Comparison of ENCODE assay signal across 11 mouse cellular contexts in the genomic region with DNA sequence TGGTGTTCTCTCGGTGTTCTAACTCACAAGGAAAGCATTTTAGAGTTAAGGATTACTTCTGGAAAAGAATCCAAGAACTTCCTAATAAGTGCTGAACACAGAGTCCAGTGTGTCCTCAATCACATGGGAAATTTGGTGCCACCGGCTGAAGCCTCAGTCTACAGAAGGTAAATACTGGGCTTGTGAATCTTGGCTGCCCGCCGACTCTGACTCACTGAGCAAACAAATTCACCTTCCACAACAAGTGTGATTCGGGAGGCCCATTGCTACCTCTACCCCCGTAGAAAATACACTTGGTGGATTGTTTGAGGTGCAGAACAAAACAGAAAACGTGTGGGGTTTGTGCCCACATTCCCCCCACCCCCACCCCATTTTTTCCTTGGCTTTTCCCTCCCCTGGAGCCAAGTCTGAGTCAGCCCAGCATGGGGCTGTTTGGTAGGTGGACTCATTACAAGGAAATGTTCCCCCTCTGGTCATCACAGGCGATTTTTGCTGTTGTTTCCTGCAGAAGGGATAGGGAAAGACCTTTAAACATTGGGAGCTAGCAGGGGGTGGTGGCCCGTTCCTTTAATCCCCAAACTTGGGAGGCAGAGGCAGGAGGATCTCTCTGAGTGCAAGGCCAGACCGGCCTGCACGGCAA. TPM values are rescaled to one million over a fixed set of nuclear protein-coding genes. Genes with fewer than 3 reads are reported as not detected.
A peak's percentile ranks its signal among the peaks of the same experiment; 100 is the strongest.
DNase-seq lines count a peak whose midpoint lies in the region; ATAC-seq and TF ChIP-seq lines count a peak whose summit lies in the region.
"Had no signal": no experiment of that assay in that cellular context is flagged by ENCODE, and none has a peak within 500 bp of the region (broad histone marks: within the 10 kb centered on the region; RNA-seq: fewer than 3 reads in every experiment).

No protein-coding gene starts in this region.

- H3K9me3 ChIP-seq in embryonic facial prominence, embryonic 14.5 days (ENCODE audit: control insufficient read depth, low read length), result no peaks in the 10 kb centered on the region
- no peaks in the 10 kb centered on the region for H3K9me3 ChIP-seq in embryonic facial prominence, embryonic 10.5 days
- no peaks in the 10 kb centered on the region for H3K9me3 ChIP-seq in liver, postnatal 0 days (ENCODE audit: low read length)
- H3K9me3 ChIP-seq in stomach, embryonic 15.5 days, result no peaks in the 10 kb centered on the region
- no peaks in the 10 kb centered on the region for H3K9me3 ChIP-seq in kidney, embryonic 14.5 days (ENCODE audit: control insufficient read depth, low read length)

- TF ChIP-seq CTCF in liver, postnatal 0 days (IDR thresholded peaks at IDR 0.05; ENCODE audit: low read depth), result no peak

- no peak for ATAC-seq in embryonic facial prominence, embryonic 14.5 days (ENCODE audit: low read depth)
- peak; percentile 82 for ATAC-seq in liver, postnatal 0 days
- ATAC-seq in stomach, embryonic 15.5 days (ENCODE audit: insufficient read depth, low FRiP score, low read depth), result peak; percentile 93
- ATAC-seq in kidney, embryonic 14.5 days (ENCODE audit: low FRiP score, low TSS enrichment), result no peak

- no peak overlapping the region for H3K27ac ChIP-seq in embryonic facial prominence, embryonic 14.5 days (replicated peaks; ENCODE audit: low read depth, low read length)
- H3K27ac ChIP-seq in embryonic facial prominence, embryonic 10.5 days (replicated peaks), result no peak overlapping the region
- H3K27ac ChIP-seq in liver, postnatal 0 days (ENCODE audit: low read depth), result no peak overlapping the region
- H3K27ac ChIP-seq in stomach, embryonic 15.5 days, result peak overlapping the region; percentile 73
- H3K27ac ChIP-seq in kidney, embryonic 14.5 days (ENCODE audit: low read depth, low read length), result no peak overlapping the region
- H3K27ac ChIP-seq: forebrain, embryonic 10.5 days; midbrain, embryonic 12.5 days had no signal

- WGBS in embryonic facial prominence, embryonic 14.5 days, result 75% methylated on average over 11 of the region's 11 CpGs
- 85% methylated on average over 11 of the region's 11 CpGs for WGBS in embryonic facial prominence, embryonic 10.5 days
- WGBS in liver, postnatal 0 days (ENCODE audit: insufficient replicate concordance), result 67% methylated on average over 11 of the region's 11 CpGs
- WGBS in stomach, embryonic 15.5 days, result 66% methylated on average over 11 of the region's 11 CpGs
- WGBS in kidney, embryonic 14.5 days, result 84% methylated on average over 11 of the region's 11 CpGs

- no peaks in the 10 kb centered on the region for H3K27me3 ChIP-seq in embryonic facial prominence, embryonic 14.5 days (replicated peaks; ENCODE audit: control insufficient read depth, insufficient read depth, low read length)
- no peaks in the 10 kb centered on the region for H3K27me3 ChIP-seq in embryonic facial prominence, embryonic 10.5 days (replicated peaks; ENCODE audit: low read depth, poor library complexity, severe bottlenecking)
- H3K27me3 ChIP-seq in liver, postnatal 0 days (ENCODE audit: insufficient read depth, low read length), result no peaks in the 10 kb centered on the region
- no peaks in the 10 kb centered on the region for H3K27me3 ChIP-seq in stomach, embryonic 15.5 days (replicated peaks)
- no peaks in the 10 kb centered on the region for H3K27me3 ChIP-seq in kidney, embryonic 14.5 days (ENCODE audit: control insufficient read depth, insufficient read depth, low read length)

- H3K9ac ChIP-seq in embryonic facial prominence, embryonic 14.5 days (ENCODE audit: low read depth, low read length), result no peak overlapping the region
- no peak overlapping the region; the same call in 1 of the 2 replicates for H3K9ac ChIP-seq in liver, postnatal 0 days (replicated peaks)
- no peak overlapping the region for H3K9ac ChIP-seq in stomach, embryonic 15.5 days
- no peak overlapping the region for H3K9ac ChIP-seq in kidney, embryonic 14.5 days (ENCODE audit: low read depth, low read length)
- H3K9ac ChIP-seq: midbrain, embryonic 12.5 days had no signal

- peak; percentile 35 for DNase-seq in embryonic facial prominence, embryonic 14.5 days (ENCODE audit: low spot score)
- DNase-seq in embryonic facial prominence, embryonic 10.5 days (ENCODE audit: low spot score), result no peak
- DNase-seq in adipocyte (ENCODE audit: low spot score), result peak; percentile 79
- peak; percentile 80 for DNase-seq in liver, postnatal 0 days
- DNase-seq in left cerebral cortex, adult 8-10 months (ENCODE audit: low spot score in 2 of 2), result no peak
- DNase-seq in kidney, postnatal 10 days, result no peak
- DNase-seq: thymus, adult 2 months had no signal

- no peaks in the 10 kb centered on the region for H3K4me1 ChIP-seq in embryonic facial prominence, embryonic 14.5 days (ENCODE audit: control insufficient read depth, insufficient read depth, low read length)
- no peaks in the 10 kb centered on the region for H3K4me1 ChIP-seq in embryonic facial prominence, embryonic 10.5 days
- H3K4me1 ChIP-seq in liver, postnatal 0 days (ENCODE audit: insufficient read depth), result peaks cover 6% of the 10 kb centered on the region
- peaks cover 6% of the 10 kb centered on the region; the same call in 1 of the 2 replicates for H3K4me1 ChIP-seq in stomach, embryonic 15.5 days
- H3K4me1 ChIP-seq in kidney, embryonic 14.5 days (ENCODE audit: control insufficient read depth, insufficient read depth, low read length), result no peaks in the 10 kb centered on the region

- H3K4me2 ChIP-seq in embryonic facial prominence, embryonic 14.5 days (ENCODE audit: low read depth, low read length), result no peak overlapping the region
- H3K4me2 ChIP-seq in liver, postnatal 0 days (ENCODE audit: low read depth, low read length), result 0 out of 2 replicates have a peak overlapping the region, but pooled peaks have one; percentile 10
- no peak overlapping the region for H3K4me2 ChIP-seq in stomach, embryonic 15.5 days
- no peak overlapping the region for H3K4me2 ChIP-seq in kidney, embryonic 14.5 days (replicated peaks; ENCODE audit: low read depth, low read length)
- H3K4me2 ChIP-seq: midbrain, embryonic 12.5 days had no signal

- no peak for TF ChIP-seq EP300 in liver, postnatal 0 days (IDR thresholded peaks at IDR 0.05; ENCODE audit: low read depth)

- H3K4me3 ChIP-seq in embryonic facial prominence, embryonic 14.5 days (ENCODE audit: low read depth, low read length), result no peak overlapping the region
- H3K4me3 ChIP-seq in embryonic facial prominence, embryonic 10.5 days, result no peak overlapping the region
- H3K4me3 ChIP-seq in liver, postnatal 0 days (ENCODE audit: low read depth, low read length), result peak overlapping the region; percentile 21; the same call in 1 of the 2 replicates
- H3K4me3 ChIP-seq in stomach, embryonic 15.5 days (replicated peaks), result no peak overlapping the region
- no peak overlapping the region for H3K4me3 ChIP-seq in kidney, embryonic 14.5 days (ENCODE audit: low read length)
- H3K4me3 ChIP-seq: forebrain, embryonic 10.5 days; midbrain, embryonic 12.5 days had no signal

- no peaks in the 10 kb centered on the region for H3K36me3 ChIP-seq in embryonic facial prominence, embryonic 14.5 days (ENCODE audit: control insufficient read depth, insufficient read depth, low read length)
- no peaks in the 10 kb centered on the region for H3K36me3 ChIP-seq in embryonic facial prominence, embryonic 10.5 days (replicated peaks)
- H3K36me3 ChIP-seq in liver, postnatal 0 days (replicated peaks; ENCODE audit: insufficient read depth, low read length), result no peaks in the 10 kb centered on the region
- H3K36me3 ChIP-seq in stomach, embryonic 15.5 days, result no peaks in the 10 kb centered on the region
- no peaks in the 10 kb centered on the region for H3K36me3 ChIP-seq in kidney, embryonic 14.5 days (ENCODE audit: control insufficient read depth, insufficient read depth, low read length)
- H3K36me3 ChIP-seq: forebrain, embryonic 10.5 days; midbrain, embryonic 12.5 days had no signal

RNA-seq across cellular contexts. Expression of gene Degs1, which starts 26.4 kb away (rescaled TPM):
- 149 and 152 TPM in 2 replicates for polyA plus RNA-seq in embryonic facial prominence, embryonic 14.5 days (2014; fragmentation: Nextera tagmentation; extraction: Ambion mirVana)
- polyA plus RNA-seq in embryonic facial prominence, embryonic 10.5 days (2016; fragmentation: Nextera tagmentation; extraction: Ambion mirVana), result 67.3 TPM in 2 replicates
- polyA plus RNA-seq in liver, postnatal 0 days (2015; fragmentation: Nextera tagmentation; extraction: Ambion mirVana), result 96.4 and 96.8 TPM in 2 replicates
- 139 and 147 TPM in 2 replicates for polyA plus RNA-seq in stomach, embryonic 15.5 days (2015; fragmentation: Nextera tagmentation; extraction: Ambion mirVana)
- 103 and 118 TPM in 2 replicates for polyA plus RNA-seq in kidney, embryonic 14.5 days (2014; fragmentation: Nextera tagmentation; extraction: Ambion mirVana)
- 10 to 100 TPM; 73.6 to 84.7 (median 79.1) TPM for total RNA-seq in left cerebral cortex, adult 8-10 months (2022)

Comparison
In these comparisons a context has a peak if more than half of its experiments do, and no peak if none do; other contexts are left out.
1. DNase-seq: peak in embryonic facial prominence, embryonic 14.5 days (single experiment), adipocyte (single experiment) and liver, postnatal 0 days (single experiment); none in embryonic facial prominence, embryonic 10.5 days (single experiment), left cerebral cortex, adult 8-10 months (0 of 2) and kidney, postnatal 10 days (single experiment).
2. ATAC-seq: peak in liver, postnatal 0 days (single experiment) and stomach, embryonic 15.5 days (single experiment); none in embryonic facial prominence, embryonic 14.5 days (single experiment) and kidney, embryonic 14.5 days (single experiment).